Mouse (Mus musculus): Measurements from ENCODE around the gene Agap1.
A peak's percentile ranks its signal among the peaks of the same experiment; 100 is the strongest.

Gene Agap1

DNA sequence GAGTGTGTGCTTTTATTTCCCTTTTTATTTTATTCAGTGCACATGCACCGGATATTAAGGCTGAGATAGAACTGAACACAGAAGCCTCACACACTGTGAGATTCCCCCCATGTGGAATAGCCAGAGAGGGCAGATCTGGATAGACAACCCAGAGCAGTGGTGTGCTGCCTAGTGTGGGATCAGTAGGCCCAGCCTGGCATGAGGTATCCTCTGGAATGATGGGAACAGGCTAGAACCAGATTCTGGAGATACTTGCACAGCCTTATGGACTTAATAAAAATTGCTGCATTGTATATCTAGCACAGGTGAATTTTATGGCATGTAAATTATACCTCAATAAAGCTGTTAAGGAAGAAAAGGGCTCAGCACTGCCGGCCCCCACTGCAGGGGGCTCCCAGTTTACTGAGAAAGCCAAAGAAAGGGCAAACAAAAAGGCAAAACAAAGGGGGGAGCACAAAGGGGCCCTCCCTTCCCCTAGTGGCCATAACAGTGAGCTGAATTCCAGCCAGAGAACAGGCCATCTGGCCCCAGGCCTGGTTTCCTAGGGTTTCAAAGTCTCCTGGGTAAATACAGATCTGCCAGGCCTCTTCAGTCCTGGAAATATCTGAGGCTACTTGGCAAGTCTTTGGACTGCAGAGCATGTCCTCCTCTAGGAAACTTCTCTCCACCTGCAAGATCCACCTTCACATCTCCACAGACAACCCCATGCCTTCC is 405.6 kb downstream of the Agap1 start:
- DNase-seq, result peak; percentile 46 to 53

DNA sequence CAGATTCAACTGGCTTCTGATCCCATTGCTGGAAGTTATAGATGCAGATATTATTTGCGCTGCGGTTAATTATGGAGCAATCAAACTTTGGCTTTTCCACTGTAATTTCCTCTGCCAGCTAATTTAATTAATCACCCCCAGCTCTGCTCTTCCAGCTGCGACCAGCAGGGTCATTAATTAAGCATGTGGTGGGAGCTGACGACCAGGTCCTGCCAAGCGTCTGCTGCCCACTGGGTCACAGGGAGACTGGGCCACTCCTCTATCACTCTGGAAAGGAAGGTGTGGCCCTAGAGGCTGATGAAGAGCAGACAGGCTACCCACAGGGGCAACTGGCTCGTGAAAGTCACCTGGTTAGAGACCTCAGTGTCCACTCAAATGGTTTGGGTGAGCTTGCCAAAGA is 411.2 kb downstream of the Agap1 start:
- DNase-seq, result no peak

DNA sequence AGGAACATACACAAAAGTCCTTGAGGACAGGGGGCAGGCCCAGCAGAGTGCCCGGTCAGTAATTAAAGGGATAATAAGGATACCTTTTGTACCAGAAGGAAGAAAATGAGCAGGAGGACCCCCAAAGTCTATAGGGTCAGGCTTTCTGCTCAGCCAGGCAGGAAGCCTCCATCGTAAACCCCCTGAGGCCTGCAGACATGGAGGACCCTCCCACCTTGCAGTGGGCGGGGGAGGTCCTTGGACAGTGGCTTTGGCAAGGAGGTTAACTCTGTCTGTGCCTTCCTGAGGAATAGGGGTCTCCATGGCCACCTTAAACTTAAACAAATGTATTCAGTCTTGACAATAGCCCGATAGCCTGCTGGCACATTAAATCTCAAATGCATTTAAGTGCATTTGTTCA is 413.2 kb downstream of the Agap1 start:
- DNase-seq, result no peak

DNA sequence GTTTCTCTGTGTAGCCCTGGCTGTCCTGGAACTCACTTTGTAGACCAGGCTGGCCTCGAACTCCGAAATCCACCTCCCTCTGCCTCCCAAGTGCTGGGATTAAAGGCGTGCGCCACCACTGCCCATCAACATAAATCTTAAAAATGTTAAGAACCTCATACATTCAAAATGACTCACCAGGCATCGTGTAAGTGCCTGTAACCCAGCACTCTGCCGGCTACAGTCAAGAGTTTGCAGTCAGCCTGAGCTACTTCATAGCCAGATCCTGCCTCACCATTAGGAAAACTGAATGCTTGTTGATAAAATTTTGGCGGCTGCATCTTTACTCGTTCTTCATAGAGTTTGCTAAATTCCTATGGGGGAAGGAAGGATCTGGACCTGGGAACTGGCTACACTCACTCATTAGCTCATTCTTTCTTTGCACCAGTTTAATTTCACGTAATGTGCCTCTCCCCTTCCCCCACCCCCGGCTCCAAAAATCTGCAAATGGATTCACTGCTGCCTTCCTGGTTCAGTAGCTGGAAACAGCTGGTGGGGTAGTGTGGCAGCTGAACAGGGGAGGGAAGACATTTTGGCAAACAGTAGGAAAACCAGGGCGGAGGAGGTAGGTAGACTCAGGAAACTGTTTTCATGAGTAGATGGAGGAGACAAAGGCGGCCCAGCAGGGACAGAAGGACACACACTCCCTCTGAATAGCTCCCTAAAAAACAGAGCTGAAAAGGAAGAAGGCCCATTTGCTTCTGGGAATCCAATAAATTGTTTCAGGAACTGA is 415.7 kb downstream of the Agap1 start:
- DNase-seq, result no peak

DNA sequence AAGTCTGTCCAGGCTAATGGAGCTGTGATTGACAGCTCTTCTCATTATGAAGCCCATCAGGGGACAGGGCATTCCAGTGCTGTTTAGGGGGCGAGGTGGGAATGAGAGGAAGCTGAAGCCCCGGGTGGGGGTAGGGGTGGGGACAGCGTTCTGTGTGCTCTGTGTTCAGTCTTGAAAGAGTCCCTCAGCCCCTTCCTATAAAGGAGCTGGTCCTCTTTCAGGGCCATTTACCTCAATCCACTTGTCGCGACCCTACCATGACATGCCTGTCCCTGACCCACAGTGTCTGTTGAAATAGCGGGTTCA is 416.3 kb downstream of the Agap1 start:
- no peak for DNase-seq

DNA sequence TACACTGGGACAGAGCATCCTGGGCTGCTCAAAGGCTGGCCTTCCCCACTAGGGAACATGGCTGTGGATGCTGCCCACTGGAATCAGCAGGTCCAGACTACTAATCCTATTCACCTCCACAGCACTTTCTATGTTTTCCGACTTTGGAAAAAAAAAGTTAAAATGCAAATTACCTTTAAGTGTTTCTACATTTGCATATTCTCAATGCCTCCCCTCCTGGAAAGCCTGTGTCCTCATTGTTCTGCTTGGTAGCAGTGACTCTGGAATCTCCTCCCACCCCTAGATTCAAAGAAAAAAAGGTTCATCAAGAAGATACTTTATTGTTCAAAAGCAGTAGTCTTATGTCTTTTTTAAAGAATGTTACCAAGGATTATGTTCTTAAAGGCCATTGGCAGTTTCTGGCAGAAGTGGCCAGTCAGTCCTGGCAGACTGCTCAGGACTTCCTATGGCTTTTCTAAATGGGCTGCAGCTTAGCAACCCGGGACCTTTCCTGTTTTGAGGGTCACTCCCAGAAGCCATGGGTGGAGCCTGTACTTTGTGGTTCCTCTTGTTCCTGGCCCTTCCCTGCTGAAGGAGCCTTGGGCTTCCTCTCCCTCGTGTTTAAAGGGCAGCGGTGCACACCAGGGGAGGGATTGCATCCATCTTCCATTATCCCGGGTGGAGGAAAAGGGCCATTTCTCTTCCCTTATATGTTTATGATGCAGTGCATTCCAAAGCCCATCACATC is 421.9 kb downstream of the Agap1 start:
- peak; percentile 77 to 86 for DNase-seq

DNA sequence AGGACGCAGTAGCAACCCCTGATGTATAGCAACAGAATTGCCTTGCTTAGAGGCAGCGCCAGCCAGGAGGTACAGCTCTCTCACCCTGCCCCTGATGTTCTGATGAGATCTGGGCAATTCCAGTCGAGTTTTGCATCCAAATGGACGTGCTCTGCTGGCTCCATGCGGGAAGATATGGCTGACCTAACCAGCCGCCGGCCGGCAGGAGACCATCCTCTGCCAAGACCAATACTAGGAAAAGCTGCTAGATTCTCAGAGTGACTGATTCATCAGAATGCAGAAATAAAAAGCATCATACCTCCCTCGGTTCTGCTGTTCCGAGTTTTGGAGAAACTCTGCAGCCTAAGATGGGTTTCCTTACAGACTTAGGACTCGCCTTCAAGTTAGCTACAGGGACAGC is 423.9 kb downstream of the Agap1 start:
- DNase-seq, result no peak

DNA sequence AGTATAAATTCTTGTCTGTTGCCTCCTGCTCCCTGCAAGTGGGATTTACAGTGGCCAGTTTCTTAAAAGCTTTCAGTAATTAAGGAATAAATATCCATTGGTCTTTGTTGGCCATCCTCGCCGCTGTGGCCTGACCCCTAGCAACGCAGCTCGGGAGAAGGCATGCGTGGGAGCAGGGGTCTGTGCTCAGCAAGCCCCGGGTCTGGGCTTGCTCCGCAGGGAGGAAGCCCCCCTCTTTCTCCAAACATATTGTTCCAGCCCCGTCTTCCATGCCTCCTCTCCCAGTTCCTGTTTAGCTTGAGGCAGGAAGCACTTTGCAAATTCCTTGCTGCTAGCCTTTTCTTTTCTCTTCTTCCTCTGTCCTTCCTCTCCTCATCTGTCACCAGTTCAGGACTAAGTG is 425.6 kb downstream of the Agap1 start:
- DNase-seq, result no peak

DNA sequence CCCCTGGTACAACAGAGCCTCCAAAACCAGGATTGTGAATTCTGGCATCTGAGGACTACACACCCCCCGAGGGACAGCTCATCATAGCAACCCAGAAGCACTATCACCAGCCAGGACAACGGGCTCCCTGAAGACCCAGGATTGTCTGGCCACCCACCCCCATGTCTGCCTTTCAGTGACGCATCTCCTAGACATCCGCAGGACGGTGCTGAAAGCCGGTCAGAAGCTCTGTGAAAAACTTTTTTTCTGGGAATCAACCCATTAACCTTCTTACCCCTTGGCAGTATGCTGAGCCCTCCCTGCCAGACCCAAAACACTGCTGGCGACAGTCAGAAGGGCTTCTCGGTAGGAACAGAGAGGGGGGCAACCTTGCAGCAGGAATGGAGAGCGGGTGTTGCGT is 426.2 kb downstream of the Agap1 start:
- DNase-seq, result no peak

DNA sequence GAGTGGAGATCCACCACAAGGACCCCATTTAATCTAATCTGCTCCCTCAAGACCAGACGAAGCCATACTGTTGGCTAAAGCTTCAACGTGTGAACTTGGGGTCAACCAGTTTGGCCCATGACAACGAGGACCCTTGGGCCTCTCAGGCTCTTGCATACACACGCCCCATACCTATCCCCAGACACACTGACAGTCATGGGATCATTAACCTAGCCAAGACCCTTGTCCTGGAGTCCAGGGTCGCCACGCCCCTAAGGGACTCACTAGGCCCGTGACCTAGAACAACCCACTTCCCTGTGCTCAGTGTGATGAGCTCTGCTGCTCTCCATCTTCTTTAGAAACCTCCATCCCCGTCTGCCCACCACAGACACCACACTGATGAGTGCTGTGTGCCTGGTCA is 429.7 kb downstream of the Agap1 start:
- DNase-seq, result no peak

DNA sequence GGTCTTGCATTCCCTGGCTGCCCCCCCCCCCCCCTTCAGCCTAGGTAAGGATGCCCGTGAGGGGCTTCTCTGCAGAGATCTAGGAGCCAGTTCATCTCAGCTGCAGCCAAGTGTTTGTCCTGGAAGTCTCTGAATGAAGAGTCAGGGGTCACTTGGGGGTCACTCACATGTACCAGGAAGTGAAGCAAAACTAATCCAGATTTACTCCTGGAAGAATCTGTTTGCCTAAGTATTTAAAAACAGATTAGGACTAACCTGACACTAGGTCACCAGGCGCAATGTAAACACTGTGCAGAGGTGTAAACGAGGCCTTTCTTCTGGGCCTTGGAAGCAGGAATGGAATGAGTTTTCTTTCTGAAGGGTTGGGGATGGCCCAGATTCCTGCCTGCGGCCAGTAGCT is 431.1 kb downstream of the Agap1 start:
- DNase-seq, result no peak

DNA sequence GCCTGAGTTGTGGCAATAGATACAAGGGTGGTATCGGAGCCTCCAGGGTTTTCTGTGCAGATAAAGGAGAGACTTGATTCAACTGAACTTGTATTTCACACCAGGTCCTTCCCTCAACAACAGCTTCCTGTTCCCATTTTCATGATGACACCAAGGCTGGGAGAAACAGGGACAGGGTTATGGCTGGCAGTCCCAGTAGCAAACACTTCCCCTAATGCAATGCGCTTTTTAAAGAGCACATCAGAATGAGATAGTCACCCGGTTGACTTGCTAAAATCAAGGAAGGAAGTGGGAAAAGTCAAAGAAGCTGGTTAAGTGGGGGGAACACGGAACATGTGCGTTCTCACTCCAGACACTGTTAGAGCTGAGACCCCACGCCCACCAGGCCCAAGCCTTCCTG is 436.8 kb downstream of the Agap1 start:
- DNase-seq, result no peak

DNA sequence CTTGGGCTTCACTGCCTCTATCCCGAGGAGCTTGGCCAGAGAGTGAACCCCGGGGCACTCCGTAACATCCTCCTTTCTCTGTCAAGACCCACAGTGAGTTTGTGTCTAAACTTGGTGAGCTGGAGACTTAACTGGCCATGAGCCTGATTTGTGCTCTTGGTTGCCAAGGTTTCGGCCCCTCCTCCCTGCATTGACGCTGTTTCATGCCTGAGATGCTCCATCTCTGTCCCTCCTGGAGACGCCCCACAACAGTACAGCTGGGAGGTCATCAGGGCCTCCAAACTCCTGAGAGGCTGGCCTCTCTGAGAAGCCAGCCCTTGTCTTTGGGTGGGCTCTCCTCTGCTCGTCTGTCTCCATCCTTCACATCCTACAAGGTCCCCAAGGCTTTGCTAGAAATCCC is 437.7 kb downstream of the Agap1 start:
- DNase-seq, result no peak

DNA sequence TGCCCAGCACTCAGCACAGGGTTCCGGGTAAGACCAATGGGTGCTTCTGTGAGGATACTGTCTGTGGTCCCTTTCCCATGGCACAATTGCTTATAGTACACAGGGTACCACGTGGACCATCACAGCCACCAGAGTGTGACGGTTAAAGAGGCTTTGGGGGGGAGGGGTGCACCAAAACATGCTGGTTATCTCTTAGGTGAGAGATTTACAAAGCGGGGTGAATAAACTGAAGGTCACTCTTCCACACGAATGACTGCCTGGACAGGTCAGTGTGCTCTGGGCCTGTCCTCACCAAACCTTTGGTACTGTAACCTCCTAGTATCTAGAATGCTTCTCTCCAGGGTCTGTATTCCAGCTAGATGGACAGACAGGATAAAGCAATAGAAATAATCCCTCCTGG is 441.2 kb downstream of the Agap1 start:
- no peak for DNase-seq

DNA sequence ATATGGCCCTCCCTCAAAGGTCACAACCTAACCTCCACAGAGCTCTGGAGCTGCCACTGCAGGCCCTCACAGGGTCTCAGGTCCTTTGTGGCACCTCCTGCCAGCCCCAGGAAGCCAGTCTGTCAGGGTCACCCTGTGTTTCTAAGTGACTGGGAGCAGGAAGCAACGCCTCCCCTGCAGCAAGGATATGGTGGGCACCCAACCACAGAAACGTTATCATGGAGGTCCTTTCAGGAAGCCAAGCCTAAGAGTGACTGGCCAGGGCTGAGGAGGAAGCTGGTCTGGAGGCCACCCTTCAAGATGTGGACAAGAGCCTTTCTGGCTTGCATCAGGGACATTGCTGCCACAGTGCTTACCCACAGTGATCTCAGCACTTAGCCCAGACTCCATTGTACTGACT is 444.4 kb downstream of the Agap1 start:
- DNase-seq, result no peak

DNA sequence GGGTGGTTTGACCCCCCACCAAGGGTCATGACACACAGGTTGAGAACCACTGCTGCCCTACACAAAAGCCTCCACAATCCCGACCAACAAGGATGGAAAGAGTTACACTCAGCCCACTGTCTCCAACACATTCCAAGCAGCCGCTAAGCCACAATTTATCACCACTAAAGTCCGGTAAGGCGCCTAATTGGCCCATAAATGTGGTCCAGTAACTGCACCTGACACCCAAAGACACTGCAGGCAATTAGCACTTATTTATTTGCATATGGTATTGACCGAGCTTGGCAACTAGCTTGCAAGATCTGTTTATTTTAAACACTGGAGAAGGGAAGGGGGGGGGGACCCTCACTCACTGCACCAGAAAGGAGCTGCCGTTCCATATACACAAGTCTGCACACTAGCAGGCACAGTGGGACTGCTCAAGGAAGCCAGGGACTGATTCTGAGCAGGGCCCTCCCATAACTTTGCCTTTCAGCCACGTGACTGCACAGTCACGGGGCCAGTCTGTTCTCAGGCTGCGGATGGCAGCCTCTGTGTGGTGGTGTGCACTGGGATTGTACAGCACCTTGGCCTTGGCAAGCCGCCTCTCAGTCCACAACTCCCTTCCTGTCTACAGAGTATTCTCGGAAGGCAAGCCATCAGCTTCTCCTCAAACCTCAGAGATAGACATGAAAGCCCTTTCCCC is 445.3 kb downstream of the Agap1 start:
- DNase-seq, result peak in 1 of 2 experiments; percentile 19

DNA sequence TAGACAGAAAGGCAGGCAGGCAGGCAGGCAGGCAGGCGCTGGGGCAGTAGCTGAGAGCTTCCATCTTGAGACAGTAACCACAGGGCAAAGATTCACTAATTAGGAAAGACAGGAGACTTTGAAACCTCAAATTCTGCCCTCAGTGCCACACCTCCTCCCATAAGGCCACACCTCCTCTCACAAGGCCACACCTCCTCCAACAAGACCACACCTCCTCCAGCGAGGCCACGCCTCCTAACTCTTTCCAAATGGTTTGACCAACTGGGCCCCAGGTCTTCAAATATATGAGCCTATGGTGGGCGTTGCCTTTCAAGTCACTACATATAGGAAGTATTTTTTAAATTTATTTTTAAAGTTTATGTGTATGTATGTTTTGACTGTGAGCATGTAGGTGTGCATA is 446.8 kb downstream of the Agap1 start:
- DNase-seq, result no peak

DNA sequence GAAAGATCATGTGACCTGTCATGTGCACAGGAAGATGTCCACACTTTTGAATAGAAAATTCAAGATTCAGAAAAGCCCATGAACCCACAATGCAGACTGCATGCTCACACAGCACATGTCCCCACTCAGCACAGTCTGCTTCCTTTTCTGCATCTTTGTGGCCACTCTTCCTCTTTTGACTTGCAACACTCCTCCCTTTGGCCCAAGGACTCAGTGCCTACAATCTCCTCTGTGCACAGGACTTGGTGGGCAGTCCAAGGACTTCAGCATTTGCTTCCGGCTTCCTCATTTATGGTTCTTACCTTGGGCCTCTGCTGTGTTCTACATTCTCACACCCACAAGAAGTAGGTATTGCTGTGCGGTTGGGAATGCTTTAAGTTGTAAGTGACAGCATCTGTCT is 447.6 kb downstream of the Agap1 start:
- DNase-seq, result no peak

DNA sequence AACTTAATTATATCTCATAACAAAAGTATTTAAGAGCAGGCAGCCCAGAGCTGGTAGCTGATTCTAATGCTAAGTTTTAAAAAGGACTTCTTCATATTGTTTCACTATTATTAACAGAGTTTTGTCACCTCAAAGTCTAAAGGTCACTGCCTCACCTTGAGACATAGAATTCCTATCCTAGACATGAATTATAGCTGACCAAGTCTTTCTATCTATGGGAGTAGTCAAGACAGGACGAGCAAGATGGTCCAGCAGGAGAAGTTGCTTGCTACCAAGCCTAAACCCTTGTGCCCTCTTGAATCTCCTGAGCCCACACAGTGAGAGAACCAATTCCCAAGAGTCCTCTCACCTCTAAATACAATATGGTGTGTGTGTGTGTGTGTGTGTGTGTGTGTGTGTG is 448.0 kb downstream of the Agap1 start:
- no peak for DNase-seq

DNA sequence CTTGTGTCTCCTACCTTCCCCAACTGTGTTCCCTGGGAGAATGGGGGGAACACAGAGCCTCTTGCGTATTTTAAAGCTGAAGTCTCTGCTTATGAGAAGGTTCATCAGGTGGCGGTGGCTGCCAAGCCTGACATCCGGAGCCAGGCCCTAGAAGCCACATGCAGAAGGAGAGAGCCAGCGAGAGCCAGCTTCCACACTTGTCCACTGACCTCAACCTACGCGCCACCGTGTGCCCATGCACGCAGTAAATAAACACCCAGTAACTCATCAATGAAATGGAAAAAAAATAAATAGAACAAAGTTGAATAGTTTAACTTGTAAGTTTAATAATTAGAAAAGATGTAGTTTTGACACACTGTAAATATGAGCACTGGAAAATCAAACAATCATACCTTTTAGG is 455.2 kb downstream of the Agap1 start:
- DNase-seq, result no peak

DNA sequence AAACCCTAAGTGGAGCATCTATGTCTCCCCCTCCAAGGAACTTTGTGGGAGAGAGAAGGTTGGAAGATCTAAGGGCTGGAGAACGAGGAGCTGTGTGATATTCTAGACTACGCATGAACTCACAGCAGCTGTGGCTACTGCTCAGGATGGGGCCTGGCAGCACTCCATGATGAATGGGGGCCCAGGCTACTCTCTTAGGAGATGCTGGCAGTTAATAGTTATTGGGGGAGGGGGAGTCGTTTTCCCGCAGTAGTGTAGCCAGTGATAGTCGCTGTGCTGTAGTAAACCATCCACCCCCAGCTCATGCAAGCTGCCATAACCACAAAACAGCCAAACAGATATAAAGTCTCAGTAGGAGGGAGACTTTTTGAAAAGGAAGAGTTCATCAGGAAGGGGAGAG is 457.8 kb downstream of the Agap1 start:
- DNase-seq, result no peak

DNA sequence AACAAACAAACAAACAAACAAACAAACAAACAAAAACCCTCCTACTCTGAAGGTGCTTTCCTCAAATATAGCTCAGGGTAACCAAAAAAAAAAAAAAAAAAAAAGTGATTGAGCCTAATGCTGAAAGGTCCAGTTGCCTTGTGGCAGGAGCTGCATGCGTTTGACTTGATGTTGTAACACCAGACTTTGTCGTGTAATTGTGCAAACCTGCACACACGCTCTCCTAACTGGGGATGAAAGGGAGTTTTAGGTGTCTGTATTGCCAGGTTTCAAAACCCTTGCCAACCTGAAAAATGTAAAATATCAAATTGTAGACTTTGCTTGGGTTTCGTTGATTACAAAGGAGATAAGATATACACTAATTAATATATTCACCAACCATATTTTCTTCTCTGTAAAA is 459.0 kb downstream of the Agap1 start:
- no peak for DNase-seq

DNA sequence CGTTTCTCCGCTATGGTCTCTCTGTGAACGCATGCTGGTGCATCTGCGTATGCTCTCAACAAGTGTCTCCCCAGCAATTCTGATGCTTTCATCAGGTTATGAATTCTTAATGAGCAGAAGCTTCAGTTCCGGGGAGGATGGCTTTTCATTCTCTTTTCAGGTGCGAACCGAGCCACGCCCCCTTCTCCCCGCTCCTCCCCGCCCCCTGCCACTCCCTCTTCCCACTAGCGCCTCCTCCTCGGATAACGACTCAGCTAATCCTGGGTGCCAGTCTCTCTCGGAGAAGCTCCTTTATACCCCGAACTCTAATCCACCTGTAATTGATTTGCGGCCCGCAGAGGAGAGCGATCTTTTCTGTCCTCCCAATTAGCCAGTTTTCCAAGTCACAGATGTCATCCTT is 463.5 kb downstream of the Agap1 start:
- DNase-seq, result no peak

DNA sequence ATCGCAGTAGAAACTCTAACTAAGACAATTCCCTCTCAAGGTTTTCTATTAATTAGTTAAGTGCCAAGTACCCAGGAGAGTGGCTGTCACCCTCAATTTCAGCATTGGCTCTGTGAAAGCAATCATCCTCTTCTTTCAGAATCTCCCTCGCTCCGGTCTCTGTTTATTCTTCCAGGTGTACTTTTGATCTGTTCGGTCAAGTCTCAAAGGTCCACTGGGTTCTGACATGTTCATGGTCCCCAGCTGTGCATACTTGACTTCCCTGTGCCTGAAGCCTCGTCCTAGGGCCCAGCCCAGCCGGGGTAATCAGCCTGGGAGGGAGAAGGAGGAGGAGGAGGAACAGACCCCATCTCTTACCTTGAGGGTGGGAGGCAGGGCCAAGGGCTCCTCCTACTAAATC is 464.6 kb downstream of the Agap1 start:
- DNase-seq, result no peak

Data from lung, adult 18-20 months (tissue).